Mouse (Mus musculus) liver, embryonic 11.5 days (tissue): Measurements from ENCODE around the gene Tanc1. TPM values are rescaled to one million over a fixed set of nuclear protein-coding genes. Genes with fewer than 3 reads are reported as not detected.

Experiments used
- ATAC-seq: fragments of 200-750 bp; cut with Nextera tagmentation; replicated peaks from 2 replicates; pipeline ENCODE4 v1.8.0; 2017; ENCODE audit warnings: moderate number of reproducible peaks, mild to moderate bottlenecking, moderate TSS enrichment, moderate library complexity; ENCODE audit not compliant: low FRiP score
- DNase-seq: peaks from one replicate; pipeline ENCODE4 v3.0.0-alpha.2; 2017; ENCODE audit warnings: low spot score
- H3K27ac ChIP-seq: fragments of 300-500 bp; sonication (generic); 2 replicates; pipeline ENCODE4 v1.5.1; 2014; ENCODE audit warnings: mild to moderate bottlenecking, low read depth, low read length, control low read depth
- H3K27me3 ChIP-seq: fragments of 300-500 bp; sonication (generic); replicated peaks from 2 replicates; pipeline ENCODE4 v1.6.1; 2014; ENCODE audit warnings: low read length, mixed read lengths; ENCODE audit not compliant: control insufficient read depth, insufficient read depth
- H3K36me3 ChIP-seq: fragments of 300-500 bp; sonication (generic); 2 replicates; pipeline ENCODE4 v1.6.1; 2014; ENCODE audit warnings: mild to moderate bottlenecking, low read length, moderate library complexity, mixed read lengths; ENCODE audit not compliant: control insufficient read depth, insufficient read depth
- H3K4me1 ChIP-seq: fragments of 300-500 bp; sonication (generic); replicated peaks from 2 replicates; pipeline ENCODE4 v1.6.1; 2014; ENCODE audit warnings: low read length, mixed read lengths; ENCODE audit not compliant: control insufficient read depth, insufficient read depth
- H3K4me2 ChIP-seq: fragments of 300-500 bp; sonication (generic); 2 replicates; pipeline ENCODE4 v1.6.1; 2014; ENCODE audit warnings: mild to moderate bottlenecking, control low read depth, moderate library complexity
- H3K4me3 ChIP-seq: fragments of 300-500 bp; sonication (generic); 2 replicates; pipeline ENCODE4 v1.5.1; 2014; ENCODE audit warnings: low read depth, low read length, control low read depth
- H3K9ac ChIP-seq: fragments of 300-500 bp; sonication (generic); 2 replicates; pipeline ENCODE4 v1.6.1; 2014; ENCODE audit warnings: low read depth, low read length, control low read depth
- H3K9me3 ChIP-seq: fragments of 300-500 bp; sonication (generic); 2 replicates; pipeline ENCODE4 v1.6.1; 2016; ENCODE audit warnings: low read length, inconsistent platforms, mixed read lengths; ENCODE audit not compliant: control insufficient read depth
- WGBS: fragments of 180-500 bp; shearing (Covaris S2); extraction: QIAGEN DNeasy Blood & Tissue Kit; methylation state at CpG from one replicate; pipeline ENCODE4 v1.1.7; 2014; 5-methylcytosine and 5-hydroxymethylcytosine counted together
- polyA plus RNA-seq: library from polyadenylated mRNA; unstranded; fragments of >200 nt; fragmentation: Nextera tagmentation; extraction: Ambion mirVana; gene quantifications from 2 replicates; pipeline ENCODE4 v1.2.1, GENCODE M21; 2014

The Tanc1 gene
- polyA plus RNA-seq, 1 experiment from 2014 or later, result 12.5 TPM

DNA sequence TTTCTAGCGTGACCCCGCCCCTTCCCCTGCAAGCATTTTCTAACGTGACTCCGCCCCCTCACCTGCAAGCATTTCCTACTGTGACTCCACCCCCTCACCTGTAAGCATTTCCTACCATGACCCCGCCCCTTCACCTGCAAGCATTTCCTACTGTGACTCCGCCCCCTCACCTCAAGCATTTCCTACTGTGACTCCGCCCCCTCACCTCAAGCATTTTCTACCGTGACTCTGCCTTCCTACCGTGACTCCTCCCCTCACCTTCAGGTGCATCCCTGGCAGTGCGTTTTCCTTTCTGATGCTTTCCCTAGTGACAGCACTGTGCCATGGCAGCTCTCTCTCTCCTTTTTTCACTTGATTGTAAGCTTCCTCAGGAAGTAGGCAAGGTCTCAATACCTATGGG, 137.5 kb downstream of the Tanc1 start:
- DNase-seq, result no peak
- Histone ChIP-seq H3K9me3 (no peaks in the 10 kb centered on the region), H3K27me3 (no peaks in the 10 kb centered on the region), H3K36me3 (no peaks in the 10 kb centered on the region), H3K27ac (no peak overlapping the region), H3K4me1 (peaks cover 3% of the 10 kb centered on the region), H3K4me2 (no peak overlapping the region), H3K4me3 (no peak overlapping the region), H3K9ac (no peak overlapping the region)
- 35% methylated on average over 10 of the region's 10 CpGs for WGBS
- no peak for ATAC-seq

DNA sequence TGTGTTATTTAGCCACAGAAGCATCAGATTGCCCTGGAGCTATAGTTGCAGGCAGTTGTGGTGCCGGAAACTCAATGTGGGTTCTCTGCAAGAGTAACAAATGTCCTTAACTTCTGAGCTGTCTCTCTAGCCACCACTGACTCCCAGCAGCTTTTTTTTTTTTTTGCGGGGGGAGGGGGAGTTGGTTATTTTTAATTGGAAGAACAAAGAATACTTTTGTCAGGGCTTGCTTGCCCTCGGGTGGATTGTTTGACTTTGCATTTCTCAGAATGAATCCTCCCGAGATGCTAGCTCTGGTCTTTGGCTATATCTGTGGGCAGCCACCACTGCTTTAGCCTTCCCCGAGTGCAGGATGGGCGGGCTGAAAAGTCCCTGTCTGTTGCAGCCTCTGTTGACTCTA, 139.3 kb downstream of the Tanc1 start:
- H3K9ac ChIP-seq, result no peak overlapping the region
- no peak overlapping the region for H3K27ac ChIP-seq
- no peaks in the 10 kb centered on the region for H3K36me3 ChIP-seq
- no peak overlapping the region for H3K4me3 ChIP-seq
- peaks cover 3% of the 10 kb centered on the region for H3K4me1 ChIP-seq
- no peaks in the 10 kb centered on the region for H3K9me3 ChIP-seq
- 85% methylated on average over 6 of the region's 6 CpGs for WGBS
- H3K27me3 ChIP-seq, result no peaks in the 10 kb centered on the region
- ATAC-seq, result no peak
- DNase-seq, result no peak
- H3K4me2 ChIP-seq, result no peak overlapping the region

DNA sequence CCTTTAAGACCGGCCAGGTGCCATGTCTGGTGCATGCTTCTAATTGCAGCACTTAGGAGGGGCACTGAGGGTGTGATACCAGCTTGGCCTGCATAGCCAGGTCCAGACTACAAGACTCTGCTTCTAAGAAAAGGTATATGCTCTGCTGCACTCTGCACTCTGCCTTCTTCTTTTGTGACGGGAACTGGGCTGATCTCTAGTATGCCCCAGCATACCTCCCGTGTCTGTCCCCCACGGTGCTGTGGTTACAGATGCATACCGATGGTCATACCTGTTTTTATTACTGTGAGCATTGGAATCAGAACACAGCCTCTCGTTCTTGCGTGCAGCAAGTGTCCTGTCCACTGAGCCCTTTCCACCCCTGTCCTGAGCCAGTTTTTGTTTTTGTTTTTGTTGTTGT, 140.3 kb downstream of the Tanc1 start:
- no peaks in the 10 kb centered on the region for H3K4me1 ChIP-seq

DNA sequence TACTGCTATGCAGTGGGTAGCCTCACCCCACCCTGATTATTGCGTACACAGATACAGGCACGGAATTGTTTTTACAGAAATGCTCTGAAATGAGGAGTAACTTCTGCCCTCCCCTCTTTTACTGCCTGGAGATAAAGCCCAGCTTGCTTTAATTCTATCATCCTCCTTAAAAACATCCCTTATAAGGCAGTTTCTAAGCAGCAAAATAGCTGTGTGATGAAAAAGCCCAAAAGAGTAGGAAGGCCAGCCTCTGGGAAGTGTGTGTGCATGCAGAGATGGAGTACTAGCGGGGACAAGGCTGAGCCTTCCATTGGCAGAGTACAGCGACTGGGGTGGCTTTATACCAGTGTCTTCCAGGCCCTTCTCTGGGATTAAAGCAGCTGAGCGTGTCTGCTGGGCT, 140.9 kb downstream of the Tanc1 start:
- 77% methylated on average over 5 of the region's 5 CpGs for WGBS
- Histone ChIP-seq H3K4me1 (no peaks in the 10 kb centered on the region), H3K4me2 (no peak overlapping the region)

More for the DNA sequence above, 140.3 kb downstream of the Tanc1 start:
- DNase-seq, result no peak
- no peak overlapping the region for H3K4me2 ChIP-seq
- no peaks in the 10 kb centered on the region for H3K36me3 ChIP-seq
- H3K4me3 ChIP-seq, result no peak overlapping the region
- H3K9ac ChIP-seq, result no peak overlapping the region
- H3K27ac ChIP-seq, result no peak overlapping the region
- no peaks in the 10 kb centered on the region for H3K27me3 ChIP-seq
- WGBS, result 91% methylated on average over 7 of the region's 7 CpGs
- no peaks in the 10 kb centered on the region for H3K9me3 ChIP-seq
- ATAC-seq, result no peak

DNA sequence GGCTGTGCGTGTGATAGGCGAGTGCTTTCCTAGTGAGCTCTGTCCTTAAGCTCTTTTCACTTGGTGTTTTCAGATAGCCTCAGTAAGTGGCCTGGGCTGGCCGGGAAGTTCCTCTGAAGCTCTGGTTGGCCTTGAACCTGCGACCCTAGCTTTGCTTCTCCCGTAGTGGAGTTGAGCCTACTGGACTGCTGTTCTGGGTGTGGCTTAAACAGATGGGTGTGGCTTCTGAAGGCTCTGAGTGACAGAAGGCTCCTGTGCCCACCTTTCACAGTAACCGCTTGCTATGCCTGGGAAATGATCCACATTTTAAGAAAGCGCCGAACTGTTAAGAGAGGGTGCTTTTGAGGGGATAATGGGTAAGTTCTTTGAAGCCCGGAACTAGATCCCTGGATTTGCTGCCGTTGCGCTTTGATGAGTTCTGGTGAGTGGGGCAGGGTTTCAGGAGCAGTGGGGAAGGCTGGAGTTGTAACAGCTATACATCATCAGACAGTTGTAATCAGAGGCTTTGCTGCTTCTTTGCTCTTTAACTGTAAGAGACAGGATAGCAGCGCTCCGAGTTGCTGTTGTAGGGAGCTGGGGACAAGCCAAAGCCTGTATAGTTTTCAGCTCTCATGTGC, 144.4 kb downstream of the Tanc1 start:
- ATAC-seq, result no peak
- Histone ChIP-seq H3K4me3 (no peak overlapping the region), H3K9ac (no peak overlapping the region), H3K27ac (no peak overlapping the region), H3K4me2 (no peak overlapping the region), H3K4me1 (no peaks in the 10 kb centered on the region), H3K9me3 (no peaks in the 10 kb centered on the region), H3K27me3 (no peaks in the 10 kb centered on the region), H3K36me3 (no peaks in the 10 kb centered on the region; the same call in 1 of the 2 replicates)
- 76% methylated on average over 13 of the region's 13 CpGs for WGBS
- no peak for DNase-seq

More for the DNA sequence above, 140.9 kb downstream of the Tanc1 start:
- Histone ChIP-seq H3K36me3 (no peaks in the 10 kb centered on the region), H3K4me3 (no peak overlapping the region), H3K9ac (no peak overlapping the region), H3K27me3 (no peaks in the 10 kb centered on the region), H3K27ac (no peak overlapping the region), H3K9me3 (no peaks in the 10 kb centered on the region)
- no peak for DNase-seq
- ATAC-seq, result no peak

DNA sequence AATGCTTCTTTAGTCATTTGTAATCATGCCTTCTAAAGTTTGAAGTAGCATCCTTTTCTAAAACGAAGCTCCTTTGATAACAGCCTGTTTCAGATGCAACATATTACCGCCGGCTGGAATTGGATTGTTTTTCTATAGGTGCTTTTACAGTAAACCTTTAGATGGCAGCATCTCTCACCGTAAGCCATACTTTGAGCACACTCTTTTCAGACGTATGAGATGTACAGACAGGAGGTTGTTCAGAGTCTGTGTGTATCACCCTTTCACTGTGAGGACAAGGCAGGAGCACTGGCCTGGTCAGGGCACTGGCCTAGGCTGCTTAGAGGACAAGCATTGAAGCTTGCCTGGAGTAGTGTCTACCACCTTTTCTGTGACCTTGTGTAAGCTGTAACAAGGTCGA, 145.2 kb downstream of the Tanc1 start:
- ATAC-seq, result no peak
- Histone ChIP-seq H3K27ac (no peak overlapping the region), H3K9ac (no peak overlapping the region), H3K4me2 (no peak overlapping the region), H3K4me3 (no peak overlapping the region), H3K4me1 (no peaks in the 10 kb centered on the region), H3K27me3 (no peaks in the 10 kb centered on the region), H3K36me3 (no peaks in the 10 kb centered on the region; the same call in 1 of the 2 replicates), H3K9me3 (no peaks in the 10 kb centered on the region)
- DNase-seq, result no peak
- 78% methylated on average over 6 of the region's 6 CpGs for WGBS

DNA sequence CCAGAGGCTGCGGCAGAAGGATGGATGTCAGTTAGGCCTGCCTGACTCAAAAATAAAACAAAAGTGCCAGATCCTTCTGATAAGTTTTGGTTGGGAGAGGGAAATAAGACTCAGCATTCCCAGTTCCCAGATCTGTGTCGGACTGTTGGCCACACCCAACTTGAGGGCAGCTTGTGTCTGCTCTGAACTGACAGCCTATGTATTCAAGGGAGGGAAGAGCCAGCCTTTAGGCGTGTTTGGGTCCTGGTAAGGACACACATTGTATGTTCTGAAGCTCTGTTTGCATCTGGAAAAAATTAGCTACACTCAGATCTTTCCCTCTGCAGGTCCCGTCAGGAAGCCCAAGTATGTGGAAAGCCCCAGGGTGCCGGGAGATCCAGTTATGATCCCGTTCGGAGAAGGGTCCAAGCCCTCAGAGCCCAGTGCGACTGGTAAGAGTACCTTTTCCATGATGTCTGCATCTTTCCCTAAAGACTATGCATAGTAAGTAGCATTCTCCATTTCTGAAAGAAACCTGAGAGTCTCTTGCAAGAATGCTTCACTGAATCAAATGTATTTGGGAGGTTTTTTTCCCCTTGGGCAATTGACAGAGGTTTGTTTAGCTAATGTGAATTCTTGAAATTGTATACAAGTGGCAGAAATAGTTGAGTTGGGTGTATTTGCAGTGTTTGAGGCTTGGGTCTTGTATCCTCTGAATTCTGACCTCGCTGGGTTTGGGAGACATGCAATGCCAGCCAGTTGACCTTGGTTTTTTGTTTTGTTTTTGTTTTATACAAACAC, 146.5 kb downstream of the Tanc1 start:
- H3K27ac ChIP-seq, result no peak overlapping the region
- whole genome bisulfite sequencing, result 77% methylated on average over 9 of the region's 9 CpGs
- ATAC-seq, result no peak
- H3K27me3 ChIP-seq, result no peaks in the 10 kb centered on the region
- DNase-seq, result no peak
- H3K4me1 ChIP-seq, result no peaks in the 10 kb centered on the region
- H3K4me2 ChIP-seq, result no peak overlapping the region
- no peak overlapping the region for H3K9ac ChIP-seq
- H3K4me3 ChIP-seq, result no peak overlapping the region
- H3K9me3 ChIP-seq, result no peaks in the 10 kb centered on the region
- no peaks in the 10 kb centered on the region; the same call in 1 of the 2 replicates for H3K36me3 ChIP-seq

DNA sequence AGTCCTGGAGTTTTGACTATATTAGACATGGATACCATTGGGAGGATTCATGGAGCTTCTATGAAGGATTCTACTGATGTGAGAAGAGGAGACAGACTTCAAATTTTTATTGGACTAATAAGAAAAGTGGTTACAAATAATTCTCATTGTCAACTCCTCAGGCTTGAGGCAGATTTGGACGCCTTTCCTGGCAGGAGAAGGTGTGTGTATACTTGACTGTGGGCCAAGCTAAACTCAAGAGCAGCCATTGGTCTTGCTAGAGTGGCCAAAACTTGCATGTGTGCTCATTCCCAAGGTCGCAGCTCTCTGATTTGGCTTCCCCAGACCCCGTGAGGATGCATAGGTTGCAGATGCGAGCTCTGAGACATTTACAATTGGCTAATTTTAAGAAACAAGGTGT, 148.9 kb downstream of the Tanc1 start:
- 84% methylated on average over 4 of the region's 4 CpGs for WGBS

DNA sequence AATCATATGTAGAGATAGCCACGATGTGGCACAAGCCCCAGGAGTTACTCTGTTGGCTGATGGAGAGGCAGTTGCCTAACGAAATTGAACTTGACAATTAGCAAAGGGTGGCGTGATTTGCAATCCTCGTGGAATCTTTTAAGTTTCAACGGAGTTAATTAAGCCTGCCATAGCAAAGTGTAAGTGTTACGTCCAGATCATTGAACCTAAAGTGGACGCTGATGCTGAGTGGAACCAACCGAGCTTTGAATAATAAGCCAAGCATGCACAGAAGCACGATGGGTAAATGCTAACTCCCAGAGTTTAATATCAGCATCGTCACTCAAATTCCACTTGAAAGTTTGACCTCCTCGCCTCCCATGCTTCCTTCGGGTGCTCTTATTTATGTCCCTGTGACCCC, 149.3 kb downstream of the Tanc1 start:
- H3K9me3 ChIP-seq, result no peaks in the 10 kb centered on the region
- WGBS, result 81% methylated on average over 12 of the region's 12 CpGs

More for the DNA sequence above, 148.9 kb downstream of the Tanc1 start:
- Histone ChIP-seq H3K4me1 (no peaks in the 10 kb centered on the region), H3K4me3 (no peak overlapping the region), H3K27me3 (no peaks in the 10 kb centered on the region), H3K4me2 (no peak overlapping the region), H3K27ac (no peak overlapping the region), H3K9ac (no peak overlapping the region), H3K36me3 (no peaks in the 10 kb centered on the region; the same call in 1 of the 2 replicates), H3K9me3 (no peaks in the 10 kb centered on the region)
- DNase-seq (no peak), ATAC-seq (no peak)

More for the DNA sequence above, 149.3 kb downstream of the Tanc1 start:
- Histone ChIP-seq H3K27me3 (no peaks in the 10 kb centered on the region), H3K27ac (no peak overlapping the region), H3K9ac (no peak overlapping the region), H3K4me2 (no peak overlapping the region), H3K4me1 (no peaks in the 10 kb centered on the region), H3K36me3 (no peaks in the 10 kb centered on the region; the same call in 1 of the 2 replicates), H3K4me3 (no peak overlapping the region)
- no peak for DNase-seq
- ATAC-seq, result no peak
